Mouse (Mus musculus): ENCODE measurements around the gene Nanos1.

Nanos1 gene

GRCm38 (mm10) chr19:60755438-60756191 lies at the start of gene Nanos1:
Nanos1 (plus strand) TSS chr19:60755987.
- peak; percentile 68 to 89 for DNase-seq (ENCODE audit: low spot score in 2 of 2)

GRCm38 (mm10) chr19:60709193-60709900 lies 46.4 kb upstream of the Nanos1 start:
- DNase-seq (ENCODE audit: low spot score in 2 of 2): no peak

GRCm38 (mm10) chr19:60710196-60710595 lies 45.6 kb upstream of the Nanos1 start:
- no peak for DNase-seq (ENCODE audit: low spot score in 2 of 2)

- DNase-seq (ENCODE audit: low spot score in 2 of 2): no peak
Measured at GRCm38 (mm10) chr19:60712577-60712976, 43.2 kb upstream of the Nanos1 start.

- no peak for DNase-seq (ENCODE audit: low spot score in 2 of 2)
Measured at GRCm38 (mm10) chr19:60716381-60716780, 39.4 kb upstream of the Nanos1 start.

GRCm38 (mm10) chr19:60730281-60730852 lies 25.4 kb upstream of the Nanos1 start:
- DNase-seq (ENCODE audit: low spot score in 2 of 2): peak in 1 of 2 experiments; percentile 42

- no peak for DNase-seq (ENCODE audit: low spot score in 2 of 2)
Measured at GRCm38 (mm10) chr19:60731299-60731698, 24.5 kb upstream of the Nanos1 start.

GRCm38 (mm10) chr19:60731966-60732365 lies 23.8 kb upstream of the Nanos1 start:
- DNase-seq (ENCODE audit: low spot score in 2 of 2): no peak

- no peak for DNase-seq (ENCODE audit: low spot score in 2 of 2)
Measured at GRCm38 (mm10) chr19:60740560-60740959, 15.2 kb upstream of the Nanos1 start.

- no peak for DNase-seq (ENCODE audit: low spot score in 2 of 2)
Measured at GRCm38 (mm10) chr19:60743767-60744547, 11.8 kb upstream of the Nanos1 start.

GRCm38 (mm10) chr19:60747801-60748200 lies 8.0 kb upstream of the Nanos1 start:
- DNase-seq (ENCODE audit: low spot score in 2 of 2): no peak

- peak; percentile 33 to 60 for DNase-seq (ENCODE audit: low spot score in 2 of 2)
Measured at GRCm38 (mm10) chr19:60756192-60757098, 658 bp downstream of the Nanos1 start.

GRCm38 (mm10) chr19:60757099-60757785 lies 1.5 kb downstream of the Nanos1 start:
- DNase-seq (ENCODE audit: low spot score in 2 of 2): peak in 1 of 2 experiments; percentile 12

GRCm38 (mm10) chr19:60758896-60759835 lies 3.4 kb downstream of the Nanos1 start:
- no peak for DNase-seq (ENCODE audit: low spot score in 2 of 2)

- no peak for DNase-seq (ENCODE audit: low spot score in 2 of 2)
Measured at GRCm38 (mm10) chr19:60773366-60773765, 17.6 kb downstream of the Nanos1 start.

- DNase-seq (ENCODE audit: low spot score in 2 of 2): no peak
Measured at GRCm38 (mm10) chr19:60782034-60782433, 26.2 kb downstream of the Nanos1 start.

- DNase-seq (ENCODE audit: low spot score in 2 of 2): no peak
Measured at GRCm38 (mm10) chr19:60784712-60785111, 28.9 kb downstream of the Nanos1 start.

- DNase-seq (ENCODE audit: low spot score in 2 of 2): no peak
Measured at GRCm38 (mm10) chr19:60787465-60788150, 31.8 kb downstream of the Nanos1 start.

Data from left cerebral cortex, adult 9 months (tissue).